Mouse (Mus musculus) E14TG2a.4 (cell line): ENCODE results near the gene Strip1.

Source experiments
- CTCF ChIP-seq: conservative IDR thresholded peaks from 2 replicates; pipeline ENCODE4 v1.5.1; 2014; ENCODE audit warnings: low read length
- POU5F1 ChIP-seq: IDR thresholded peaks from 2 replicates; pipeline ENCODE4 v1.6.1; 2014; ENCODE audit warnings: low read length, borderline replicate concordance

DNA sequence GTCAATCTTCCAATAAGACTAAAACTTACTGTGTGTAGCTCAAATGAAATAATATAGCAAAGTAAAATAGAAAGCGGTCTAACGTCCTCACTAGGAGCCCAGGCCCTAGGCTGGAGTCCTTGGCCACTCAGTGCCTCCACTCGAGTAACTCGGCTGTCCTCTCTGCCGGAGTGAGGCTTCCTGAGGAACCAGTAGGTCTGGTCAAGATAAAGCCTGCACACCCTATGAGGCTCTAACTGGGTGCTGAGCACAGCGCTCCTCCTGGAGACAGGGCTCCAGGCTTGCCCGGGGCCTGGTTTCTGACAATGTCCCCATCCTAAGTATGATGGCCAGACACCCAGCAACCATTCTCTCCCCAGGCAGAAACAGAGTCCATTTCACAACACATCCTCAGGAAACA is 9.0 kb downstream of the Strip1 start:
- no peak for TF ChIP-seq CTCF
- TF ChIP-seq POU5F1 = no peak
